Mouse (Mus musculus) megakaryocyte, embryonic 14.5 days (primary cell): ENCODE results near the gene Socs3.

Source experiments
- FLI1 ChIP-seq: IDR thresholded peaks from 2 replicates; pipeline ENCODE4 v1.6.1; 2012; ENCODE audit warnings: low read length, inconsistent platforms, mixed read lengths
- GATA1 ChIP-seq: IDR thresholded peaks from 3 replicates; pipeline ENCODE4 v1.6.1; 2012; ENCODE audit warnings: mixed read lengths, low read length, inconsistent platforms, borderline replicate concordance

DNA sequence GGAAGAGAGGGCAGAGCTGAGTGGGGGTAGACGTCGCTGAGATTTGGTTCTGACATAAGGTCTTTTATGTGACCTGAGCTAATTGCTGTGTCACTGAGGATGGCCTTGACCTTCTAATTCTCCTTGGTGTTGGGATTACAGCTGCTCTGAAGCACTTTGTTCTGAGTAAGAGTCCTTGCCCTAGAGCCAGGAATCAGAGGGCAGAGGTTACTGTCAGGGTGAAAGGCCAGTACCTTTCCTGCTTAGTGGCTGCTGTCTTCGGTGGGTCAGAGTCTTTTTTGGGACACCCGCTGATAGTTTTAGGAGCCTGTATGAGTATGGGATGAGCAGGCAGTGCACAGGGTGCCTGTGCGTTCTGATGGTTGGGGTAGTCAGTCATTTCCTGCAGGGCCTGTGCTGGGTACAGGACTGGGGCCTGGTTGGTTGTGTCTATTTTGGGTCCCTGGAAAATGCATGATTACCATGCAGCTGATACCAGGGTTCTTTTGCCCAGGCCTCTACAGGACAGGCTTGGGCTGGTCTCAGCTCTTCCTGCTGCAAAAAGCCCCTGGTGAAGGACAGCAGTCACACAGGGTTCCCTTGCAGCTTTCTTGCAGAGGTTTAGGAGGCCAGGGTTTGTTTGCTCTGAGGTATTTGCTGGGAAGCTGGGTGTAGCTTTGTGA, 38.4 kb upstream of the Socs3 start:
- TF ChIP-seq GATA1: no peak
- no peak for TF ChIP-seq FLI1
